Mouse (Mus musculus): ENCODE data around the gene Plscr2. TPM values are rescaled to one million over a fixed set of nuclear protein-coding genes. Genes with fewer than 3 reads are reported as not detected.
A peak's percentile ranks its signal among the peaks of the same experiment; 100 is the strongest.

Plscr2 gene
- polyA plus RNA-seq, 1 experiment from 2014 or later: 29.2 TPM

GRCm38 (mm10) chr9:92280048-92280447 lies 4.6 kb downstream of the Plscr2 start:
- WGBS: 89% methylated on average over 1 of the region's 1 CpGs
- Histone ChIP-seq H3K27ac (no peak overlapping the region), H3K27me3 (no peaks in the 10 kb centered on the region), H3K4me1 (peaks cover 20% of the 10 kb centered on the region), H3K36me3 (no peaks in the 10 kb centered on the region), H3K9me3 (replicated peaks) (no peaks in the 10 kb centered on the region), H3K4me2 (no peak overlapping the region), H3K9ac (no peak overlapping the region), H3K4me3 (replicated peaks) (no peak overlapping the region)
- ATAC-seq (replicated peaks; ENCODE audit: low FRiP score): no peak

GRCm38 (mm10) chr9:92282563-92283171 lies 7.3 kb downstream of the Plscr2 start:
- H3K4me3 ChIP-seq (replicated peaks): no peak overlapping the region
- H3K9me3 ChIP-seq (replicated peaks): no peaks in the 10 kb centered on the region
- ATAC-seq (replicated peaks; ENCODE audit: low FRiP score): no peak
- no peaks in the 10 kb centered on the region for H3K27me3 ChIP-seq
- no peaks in the 10 kb centered on the region for H3K36me3 ChIP-seq
- H3K4me2 ChIP-seq: no peak overlapping the region
- H3K27ac ChIP-seq: no peak overlapping the region
- H3K4me1 ChIP-seq: no peaks in the 10 kb centered on the region
- 48% methylated on average over 7 of the region's 7 CpGs for WGBS
- no peak overlapping the region for H3K9ac ChIP-seq

- Histone ChIP-seq H3K9ac (no peak overlapping the region), H3K36me3 (no peaks in the 10 kb centered on the region), H3K27ac (no peak overlapping the region), H3K4me3 (replicated peaks) (no peak overlapping the region), H3K4me1 (peaks cover 9% of the 10 kb centered on the region), H3K4me2 (no peak overlapping the region), H3K9me3 (replicated peaks) (no peaks in the 10 kb centered on the region), H3K27me3 (no peaks in the 10 kb centered on the region)
- 64% methylated on average over 3 of the region's 3 CpGs for WGBS
- no peak for ATAC-seq (replicated peaks; ENCODE audit: low FRiP score)
Measured at GRCm38 (mm10) chr9:92289675-92290074, 14.3 kb downstream of the Plscr2 start.

- Histone ChIP-seq H3K4me1 (peaks cover 9% of the 10 kb centered on the region), H3K4me3 (replicated peaks) (no peak overlapping the region), H3K27ac (peak overlapping the region; percentile 67; the same call in 1 of the 2 replicates), H3K36me3 (no peaks in the 10 kb centered on the region), H3K9ac (no peak overlapping the region), H3K4me2 (no peak overlapping the region), H3K9me3 (replicated peaks) (no peaks in the 10 kb centered on the region), H3K27me3 (no peaks in the 10 kb centered on the region)
- 31% methylated on average over 2 of the region's 2 CpGs for WGBS
- peak; percentile 98 for ATAC-seq (replicated peaks; ENCODE audit: low FRiP score)
Measured at GRCm38 (mm10) chr9:92292169-92292568, 16.8 kb downstream of the Plscr2 start.

- Histone ChIP-seq H3K27ac (peak overlapping the region; percentile 67), H3K4me2 (no peak overlapping the region), H3K4me3 (replicated peaks) (no peak overlapping the region), H3K36me3 (no peaks in the 10 kb centered on the region), H3K27me3 (no peaks in the 10 kb centered on the region), H3K9ac (no peak overlapping the region), H3K9me3 (replicated peaks) (no peaks in the 10 kb centered on the region), H3K4me1 (peaks cover 9% of the 10 kb centered on the region)
- WGBS: 26% methylated on average over 3 of the region's 3 CpGs
- no peak for ATAC-seq (replicated peaks; ENCODE audit: low FRiP score)
Measured at GRCm38 (mm10) chr9:92292922-92293321, 17.5 kb downstream of the Plscr2 start.

GRCm38 (mm10) chr9:92293560-92294548 lies 18.5 kb downstream of the Plscr2 start:
- no peaks in the 10 kb centered on the region for H3K27me3 ChIP-seq
- H3K27ac ChIP-seq: no peak overlapping the region
- H3K9me3 ChIP-seq (replicated peaks): no peaks in the 10 kb centered on the region
- no peaks in the 10 kb centered on the region for H3K36me3 ChIP-seq
- WGBS: 79% methylated on average over 2 of the region's 2 CpGs
- H3K4me3 ChIP-seq (replicated peaks): no peak overlapping the region
- no peak overlapping the region for H3K9ac ChIP-seq
- no peak for ATAC-seq (replicated peaks; ENCODE audit: low FRiP score)
- no peak overlapping the region for H3K4me2 ChIP-seq
- H3K4me1 ChIP-seq: peaks cover 12% of the 10 kb centered on the region

- Histone ChIP-seq H3K27me3 (no peaks in the 10 kb centered on the region), H3K4me2 (no peak overlapping the region), H3K36me3 (no peaks in the 10 kb centered on the region), H3K27ac (peak overlapping the region; percentile 48), H3K9ac (no peak overlapping the region), H3K4me3 (replicated peaks) (no peak overlapping the region), H3K9me3 (replicated peaks) (no peaks in the 10 kb centered on the region), H3K4me1 (peaks cover 3% of the 10 kb centered on the region; the same call in 1 of the 2 replicates)
- ATAC-seq (replicated peaks; ENCODE audit: low FRiP score): peak; percentile 55
- WGBS: 47% methylated on average over 1 of the region's 1 CpGs
Measured at GRCm38 (mm10) chr9:92298288-92298687, 22.9 kb downstream of the Plscr2 start.

GRCm38 (mm10) chr9:92301213-92301612 lies 25.8 kb downstream of the Plscr2 start:
- no peak for ATAC-seq (replicated peaks; ENCODE audit: low FRiP score)
- WGBS: 56% methylated on average over 3 of the region's 3 CpGs

GRCm38 (mm10) chr9:92305075-92305474 lies 29.7 kb downstream of the Plscr2 start:
- H3K27ac ChIP-seq: peak overlapping the region; percentile 20; the same call in 1 of the 2 replicates
- H3K9ac ChIP-seq: no peak overlapping the region
- no peaks in the 10 kb centered on the region for H3K36me3 ChIP-seq
- WGBS: 38% methylated on average over 8 of the region's 8 CpGs
- H3K4me1 ChIP-seq: peaks cover 10% of the 10 kb centered on the region; the same call in 1 of the 2 replicates
- peak; percentile 83 for ATAC-seq (replicated peaks; ENCODE audit: low FRiP score)
- no peaks in the 10 kb centered on the region for H3K27me3 ChIP-seq
- H3K9me3 ChIP-seq (replicated peaks): no peaks in the 10 kb centered on the region
- H3K4me3 ChIP-seq (replicated peaks): no peak overlapping the region
- no peak overlapping the region for H3K4me2 ChIP-seq

More at GRCm38 (mm10) chr9:92301213-92301612, 25.8 kb downstream of the Plscr2 start:
- Histone ChIP-seq H3K9me3 (replicated peaks) (no peaks in the 10 kb centered on the region), H3K4me2 (no peak overlapping the region), H3K9ac (no peak overlapping the region), H3K27ac (no peak overlapping the region), H3K4me3 (replicated peaks) (no peak overlapping the region), H3K4me1 (peaks cover 11% of the 10 kb centered on the region), H3K36me3 (no peaks in the 10 kb centered on the region), H3K27me3 (no peaks in the 10 kb centered on the region)

- no peak overlapping the region for H3K4me2 ChIP-seq
- H3K36me3 ChIP-seq: no peaks in the 10 kb centered on the region
- WGBS: 76% methylated on average over 8 of the region's 8 CpGs
- H3K27ac ChIP-seq: peak overlapping the region; percentile 20; the same call in 1 of the 2 replicates
- H3K9ac ChIP-seq: no peak overlapping the region
- no peaks in the 10 kb centered on the region for H3K27me3 ChIP-seq
- peaks cover 10% of the 10 kb centered on the region; the same call in 1 of the 2 replicates for H3K4me1 ChIP-seq
- H3K9me3 ChIP-seq (replicated peaks): no peaks in the 10 kb centered on the region
- ATAC-seq (replicated peaks; ENCODE audit: low FRiP score): 0 out of 2 replicates have a peak, but pooled peaks have one; percentile 22
- H3K4me3 ChIP-seq (replicated peaks): no peak overlapping the region
Measured at GRCm38 (mm10) chr9:92305620-92306220, 30.3 kb downstream of the Plscr2 start.

GRCm38 (mm10) chr9:92309077-92309476 lies 33.7 kb downstream of the Plscr2 start, which contains the start of gene 1700057G04Rik:
TSS of gene 1700057G04Rik (plus strand) at chr9:92309377.
- 86% methylated on average over 1 of the region's 1 CpGs for WGBS
- Histone ChIP-seq H3K36me3 (no peaks in the 10 kb centered on the region), H3K27me3 (no peaks in the 10 kb centered on the region), H3K4me1 (peaks cover 10% of the 10 kb centered on the region; the same call in 1 of the 2 replicates), H3K27ac (no peak within 1 kb of the TSS), H3K4me2 (no peak within 1 kb of the TSS), H3K9me3 (replicated peaks) (no peaks in the 10 kb centered on the region), H3K9ac (no peak within 1 kb of the TSS), H3K4me3 (replicated peaks) (no peak within 1 kb of the TSS)
- ATAC-seq (replicated peaks; ENCODE audit: low FRiP score): no peak

- Histone ChIP-seq H3K4me2 (no peak overlapping the region), H3K27ac (no peak overlapping the region), H3K36me3 (no peaks in the 10 kb centered on the region), H3K9me3 (replicated peaks) (no peaks in the 10 kb centered on the region), H3K9ac (no peak overlapping the region), H3K27me3 (no peaks in the 10 kb centered on the region), H3K4me1 (no peaks in the 10 kb centered on the region), H3K4me3 (replicated peaks) (no peak overlapping the region)
- no peak for ATAC-seq (replicated peaks; ENCODE audit: low FRiP score)
- 70% methylated on average over 3 of the region's 3 CpGs for WGBS
Measured at GRCm38 (mm10) chr9:92316791-92317190, 41.4 kb downstream of the Plscr2 start.

All from kidney, embryonic 15.5 days (tissue).